Mouse (Mus musculus): ENCODE measurements around the gene Rimbp3. TPM values are rescaled to one million over a fixed set of nuclear protein-coding genes. Genes with fewer than 3 reads are reported as not detected.
A peak's percentile ranks its signal among the peaks of the same experiment; 100 is the strongest.

The Rimbp3 gene
- total RNA-seq, 1 experiment: 2.9 TPM

GRCm38 (mm10) chr16:17252841-17253240 is 44.4 kb downstream of the Rimbp3 start:
- peak overlapping the region; percentile 18; the same call in 1 of the 2 replicates for H3K9ac ChIP-seq (ENCODE audit: insufficient read depth, low read depth, low read length, poor library complexity, severe bottlenecking)
- H3K9me3 ChIP-seq (ENCODE audit: control insufficient read depth, insufficient read depth, low read depth, low read length): no peaks in the 10 kb centered on the region
- peak; percentile 67 for DNase-seq (ENCODE audit: low read depth, low spot score)
- peaks cover 29 to 52% of the 10 kb centered on the region in 2 experiments for H3K4me1 ChIP-seq (ENCODE audit: control insufficient read depth in 2 of 2, insufficient read depth in 2 of 2, low read length in 2 of 2, poor library complexity in 1 of 2)
- peaks cover 20% of the 10 kb centered on the region for H3K36me3 ChIP-seq (ENCODE audit: control insufficient read depth, insufficient read depth, low read length, poor library complexity, severe bottlenecking)
- peak overlapping the region; percentile 76; the same call in 1 of the 2 replicates for H3K27ac ChIP-seq (ENCODE audit: insufficient read depth, low read depth, low read length, poor library complexity, severe bottlenecking)
- in situ Hi-C loops (cut with MboI; ENCODE audit: low sequenced_read_pairs in 2 of 2, unreplicated experiment in 2 of 2): no loop called here
- no peak overlapping the region for H3K4me3 ChIP-seq (ENCODE audit: insufficient read depth in 1 of 2, low read depth in 1 of 2, low read length in 2 of 2, poor library complexity in 1 of 2, severe bottlenecking in 1 of 2)
- no peak for TF ChIP-seq HCFC1 (IDR thresholded peaks at IDR 0.05; ENCODE audit: borderline replicate concordance, insufficient read depth, low read length)
- TF ChIP-seq ZC3H11A (IDR thresholded peaks at IDR 0.05; ENCODE audit: borderline replicate concordance, low read depth, low read length): no peak
- TF ChIP-seq ZNF384 (IDR thresholded peaks at IDR 0.05; ENCODE audit: low read depth, low read length): no peak
- TF ChIP-seq MAFK (IDR thresholded peaks at IDR 0.05; ENCODE audit: insufficient read depth, low read depth, low read length): no peak
- no peak for TF ChIP-seq CHD2 (IDR thresholded peaks at IDR 0.05; ENCODE audit: low read depth, low read length)

- Histone ChIP-seq H3K9ac (ENCODE audit: insufficient read depth, low read depth, low read length, poor library complexity, severe bottlenecking) (peak overlapping the region; percentile 48), H3K4me1 (ENCODE audit: control insufficient read depth in 2 of 2, insufficient read depth in 2 of 2, low read length in 2 of 2, poor library complexity in 1 of 2) (peaks cover 21 to 55% of the 10 kb centered on the region in 2 experiments), H3K4me3 (ENCODE audit: insufficient read depth in 1 of 2, low read depth in 1 of 2, low read length in 2 of 2, poor library complexity in 1 of 2, severe bottlenecking in 1 of 2) (peak overlapping the region; percentile 25 to 38; a peak in 3 of 4 replicates), H3K9me3 (ENCODE audit: control insufficient read depth, insufficient read depth, low read depth, low read length) (no peaks in the 10 kb centered on the region), H3K27ac (ENCODE audit: insufficient read depth, low read depth, low read length, poor library complexity, severe bottlenecking) (peak overlapping the region; percentile 76), H3K36me3 (ENCODE audit: control insufficient read depth, insufficient read depth, low read length, poor library complexity, severe bottlenecking) (peaks cover 33% of the 10 kb centered on the region)
- in situ Hi-C loops (cut with MboI; ENCODE audit: low sequenced_read_pairs in 2 of 2, unreplicated experiment in 2 of 2): no loop called here
- TF ChIP-seq MAFK (IDR thresholded peaks at IDR 0.05; ENCODE audit: insufficient read depth, low read depth, low read length): no peak
- TF ChIP-seq ZNF384 (IDR thresholded peaks at IDR 0.05; ENCODE audit: low read depth, low read length): no peak
- TF ChIP-seq CHD2 (IDR thresholded peaks at IDR 0.05; ENCODE audit: low read depth, low read length): no peak
- DNase-seq (ENCODE audit: low read depth, low spot score): no peak
These were observed 45.7 kb downstream of the Rimbp3 start for GRCm38 (mm10) chr16:17254005-17254597.

GRCm38 (mm10) chr16:17255270-17255669 is 46.9 kb downstream of the Rimbp3 start:
- DNase-seq (ENCODE audit: low read depth, low spot score): no peak
- H3K4me1 ChIP-seq (ENCODE audit: control insufficient read depth in 2 of 2, insufficient read depth in 2 of 2, low read length in 2 of 2, poor library complexity in 1 of 2): peaks cover 19 to 48% of the 10 kb centered on the region in 2 experiments
- in situ Hi-C loops (cut with MboI; ENCODE audit: low sequenced_read_pairs in 2 of 2, unreplicated experiment in 2 of 2): no loop called here
- H3K36me3 ChIP-seq (ENCODE audit: control insufficient read depth, insufficient read depth, low read length, poor library complexity, severe bottlenecking): peaks cover 37% of the 10 kb centered on the region
- H3K9ac ChIP-seq (ENCODE audit: insufficient read depth, low read depth, low read length, poor library complexity, severe bottlenecking): no peak overlapping the region
- H3K9me3 ChIP-seq (ENCODE audit: control insufficient read depth, insufficient read depth, low read depth, low read length): no peaks in the 10 kb centered on the region
- TF ChIP-seq MAFK (IDR thresholded peaks at IDR 0.05; ENCODE audit: insufficient read depth, low read depth, low read length) (no peak), ZC3H11A (IDR thresholded peaks at IDR 0.05; ENCODE audit: borderline replicate concordance, low read depth, low read length) (no peak), HCFC1 (IDR thresholded peaks at IDR 0.05; ENCODE audit: borderline replicate concordance, insufficient read depth, low read length) (no peak), ZNF384 (IDR thresholded peaks at IDR 0.05; ENCODE audit: low read depth, low read length) (no peak), CHD2 (IDR thresholded peaks at IDR 0.05; ENCODE audit: low read depth, low read length) (no peak)
- no peak overlapping the region for H3K27ac ChIP-seq (ENCODE audit: insufficient read depth, low read depth, low read length, poor library complexity, severe bottlenecking)
- no peak overlapping the region for H3K4me3 ChIP-seq (ENCODE audit: insufficient read depth in 1 of 2, low read depth in 1 of 2, low read length in 2 of 2, poor library complexity in 1 of 2, severe bottlenecking in 1 of 2)

- H3K4me3 ChIP-seq (ENCODE audit: insufficient read depth in 1 of 2, low read depth in 1 of 2, low read length in 2 of 2, poor library complexity in 1 of 2, severe bottlenecking in 1 of 2): no peak overlapping the region
- TF ChIP-seq MAFK (IDR thresholded peaks at IDR 0.05; ENCODE audit: insufficient read depth, low read depth, low read length): no peak
- DNase-seq (ENCODE audit: low read depth, low spot score): no peak
- peaks cover 15 to 40% of the 10 kb centered on the region in 2 experiments for H3K4me1 ChIP-seq (ENCODE audit: control insufficient read depth in 2 of 2, insufficient read depth in 2 of 2, low read length in 2 of 2, poor library complexity in 1 of 2)
- H3K36me3 ChIP-seq (ENCODE audit: control insufficient read depth, insufficient read depth, low read length, poor library complexity, severe bottlenecking): peaks cover 47% of the 10 kb centered on the region
- no peak overlapping the region for H3K9ac ChIP-seq (ENCODE audit: insufficient read depth, low read depth, low read length, poor library complexity, severe bottlenecking)
- in situ Hi-C loops (cut with MboI; ENCODE audit: low sequenced_read_pairs in 2 of 2, unreplicated experiment in 2 of 2): no loop called here
- no peaks in the 10 kb centered on the region for H3K9me3 ChIP-seq (ENCODE audit: control insufficient read depth, insufficient read depth, low read depth, low read length)
- H3K27ac ChIP-seq (ENCODE audit: insufficient read depth, low read depth, low read length, poor library complexity, severe bottlenecking): no peak overlapping the region
These were observed 49.0 kb downstream of the Rimbp3 start for GRCm38 (mm10) chr16:17257359-17257821.

GRCm38 (mm10) chr16:17258917-17259316 is 50.5 kb downstream of the Rimbp3 start:
- TF ChIP-seq HCFC1 (IDR thresholded peaks at IDR 0.05; ENCODE audit: borderline replicate concordance, insufficient read depth, low read length) (no peak), ZC3H11A (IDR thresholded peaks at IDR 0.05; ENCODE audit: borderline replicate concordance, low read depth, low read length) (no peak), ZNF384 (IDR thresholded peaks at IDR 0.05; ENCODE audit: low read depth, low read length) (no peak), MAFK (IDR thresholded peaks at IDR 0.05; ENCODE audit: insufficient read depth, low read depth, low read length) (no peak), CHD2 (IDR thresholded peaks at IDR 0.05; ENCODE audit: low read depth, low read length) (no peak)
- H3K36me3 ChIP-seq (ENCODE audit: control insufficient read depth, insufficient read depth, low read length, poor library complexity, severe bottlenecking): peaks cover 47% of the 10 kb centered on the region
- H3K27ac ChIP-seq (ENCODE audit: insufficient read depth, low read depth, low read length, poor library complexity, severe bottlenecking): no peak overlapping the region
- in situ Hi-C loops (cut with MboI; ENCODE audit: low sequenced_read_pairs in 2 of 2, unreplicated experiment in 2 of 2): no loop called here
- no peak for DNase-seq (ENCODE audit: low read depth, low spot score)
- H3K4me1 ChIP-seq (ENCODE audit: control insufficient read depth in 2 of 2, insufficient read depth in 2 of 2, low read length in 2 of 2, poor library complexity in 1 of 2): peaks cover 7 to 25% of the 10 kb centered on the region in 2 experiments
- no peaks in the 10 kb centered on the region for H3K9me3 ChIP-seq (ENCODE audit: control insufficient read depth, insufficient read depth, low read depth, low read length)
- H3K4me3 ChIP-seq (ENCODE audit: insufficient read depth in 1 of 2, low read depth in 1 of 2, low read length in 2 of 2, poor library complexity in 1 of 2, severe bottlenecking in 1 of 2): peak overlapping the region in 1 of 2 experiments; percentile 27; a peak in 1 of 4 replicates
- peak overlapping the region; percentile 26; the same call in 1 of the 2 replicates for H3K9ac ChIP-seq (ENCODE audit: insufficient read depth, low read depth, low read length, poor library complexity, severe bottlenecking)

All from ES-E14 (cell line).